12 mouse cellular contexts compared by ENCODE assay signal in the genomic region with DNA sequence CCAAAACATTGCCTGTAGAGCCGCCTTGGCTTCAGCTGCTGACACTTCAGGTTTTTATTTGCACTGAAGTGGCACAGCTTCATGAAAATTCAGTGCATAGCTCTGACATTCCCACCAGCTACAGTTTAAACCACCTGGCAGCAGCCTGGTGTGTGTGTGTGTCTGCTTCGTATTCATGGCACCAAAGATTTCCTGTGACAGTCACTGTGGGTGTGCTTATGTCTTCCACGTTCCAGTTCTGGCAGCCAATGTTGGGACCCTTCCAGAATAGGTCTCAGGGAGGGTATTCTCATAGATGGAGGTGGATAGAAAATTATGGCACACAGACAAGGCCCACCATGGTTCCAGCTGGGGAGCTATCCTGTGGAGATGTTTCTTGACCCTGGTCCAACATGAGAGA. TPM values are rescaled to one million over a fixed set of nuclear protein-coding genes. Genes with fewer than 3 reads are reported as not detected.
A peak's percentile ranks its signal among the peaks of the same experiment; 100 is the strongest.
DNase-seq lines count a peak whose midpoint lies in the region; ATAC-seq lines count a peak whose summit lies in the region.
"Had no signal": no experiment of that assay in that cellular context is flagged by ENCODE, and none has a peak within 500 bp of the region (broad histone marks: within the 10 kb centered on the region; RNA-seq: fewer than 3 reads in every experiment).

No protein-coding gene starts in this region.

- 0 out of 2 replicates have a peak, but pooled peaks cover 2% of the 10 kb centered on the region for H3K36me3 ChIP-seq in hindbrain, embryonic 14.5 days (replicated peaks; ENCODE audit: control insufficient read depth, insufficient read depth)
- no peaks in the 10 kb centered on the region for H3K36me3 ChIP-seq in hindbrain, embryonic 12.5 days
- H3K36me3 ChIP-seq in neural tube, embryonic 15.5 days: peaks cover 9% of the 10 kb centered on the region; the same call in 1 of the 2 replicates
- H3K36me3 ChIP-seq: embryonic facial prominence, embryonic 13.5 days; midbrain, embryonic 12.5 days; stomach, embryonic 15.5 days had no signal

- ATAC-seq in hindbrain, embryonic 14.5 days (ENCODE audit: low FRiP score): no peak; the same call in 1 of the 2 replicates
- no peak for ATAC-seq in hindbrain, embryonic 12.5 days (ENCODE audit: low FRiP score)
- peak; percentile 66; the same call in 1 of the 2 replicates for ATAC-seq in neural tube, embryonic 15.5 days (ENCODE audit: low FRiP score)

- H3K4me2 ChIP-seq in hindbrain, embryonic 14.5 days (replicated peaks): no peak overlapping the region
- H3K4me2 ChIP-seq in hindbrain, embryonic 12.5 days (replicated peaks): no peak overlapping the region
- no peak overlapping the region for H3K4me2 ChIP-seq in neural tube, embryonic 15.5 days
- H3K4me2 ChIP-seq: embryonic facial prominence, embryonic 13.5 days; midbrain, embryonic 12.5 days; stomach, embryonic 15.5 days had no signal

- no peak overlapping the region for H3K9ac ChIP-seq in hindbrain, embryonic 14.5 days
- no peak overlapping the region for H3K9ac ChIP-seq in hindbrain, embryonic 12.5 days
- no peak overlapping the region for H3K9ac ChIP-seq in neural tube, embryonic 15.5 days (replicated peaks)
- H3K9ac ChIP-seq: embryonic facial prominence, embryonic 13.5 days; midbrain, embryonic 12.5 days; stomach, embryonic 15.5 days had no signal

- DNase-seq in hindbrain, embryonic 14.5 days (ENCODE audit: low spot score): peak; percentile 34
- no peak for DNase-seq in neural tube, embryonic 10.5 days (ENCODE audit: extremely low spot score, low spot score)
- DNase-seq in cerebellum, postnatal 10 days: peak; percentile 75 to 83
- DNase-seq in right cerebral cortex, postnatal 36 days (ENCODE audit: low spot score in 2 of 2): peak; percentile 22 to 24
- DNase-seq in embryo, embryonic 10 days (ENCODE audit: low spot score): no peak
- DNase-seq in heart, adult 9 months (ENCODE audit: low spot score in 2 of 2): no peak
- DNase-seq: lung, postnatal 10 days had no signal

- H3K4me3 ChIP-seq in hindbrain, embryonic 14.5 days (replicated peaks; ENCODE audit: low read length): no peak overlapping the region
- no peak overlapping the region for H3K4me3 ChIP-seq in hindbrain, embryonic 12.5 days
- no peak overlapping the region for H3K4me3 ChIP-seq in neural tube, embryonic 15.5 days (replicated peaks)
- H3K4me3 ChIP-seq: embryonic facial prominence, embryonic 13.5 days; midbrain, embryonic 12.5 days; stomach, embryonic 15.5 days had no signal

- 53% methylated on average over 3 of the region's 3 CpGs for WGBS in hindbrain, embryonic 14.5 days
- WGBS in hindbrain, embryonic 12.5 days: 68% methylated on average over 3 of the region's 3 CpGs
- 56% methylated on average over 3 of the region's 3 CpGs for WGBS in neural tube, embryonic 15.5 days

- no peaks in the 10 kb centered on the region for H3K9me3 ChIP-seq in hindbrain, embryonic 14.5 days (ENCODE audit: control insufficient read depth, low read length)
- no peaks in the 10 kb centered on the region for H3K9me3 ChIP-seq in hindbrain, embryonic 12.5 days (replicated peaks)
- no peaks in the 10 kb centered on the region for H3K9me3 ChIP-seq in neural tube, embryonic 15.5 days (replicated peaks)
- H3K9me3 ChIP-seq: embryonic facial prominence, embryonic 13.5 days; midbrain, embryonic 12.5 days; stomach, embryonic 15.5 days had no signal

- no peaks in the 10 kb centered on the region; the same call in 1 of the 2 replicates for H3K4me1 ChIP-seq in hindbrain, embryonic 14.5 days (replicated peaks; ENCODE audit: control insufficient read depth, insufficient read depth, low read length)
- 0 out of 2 replicates have a peak, but pooled peaks cover 8% of the 10 kb centered on the region for H3K4me1 ChIP-seq in hindbrain, embryonic 12.5 days
- 0 out of 2 replicates have a peak, but pooled peaks cover 5% of the 10 kb centered on the region for H3K4me1 ChIP-seq in neural tube, embryonic 15.5 days
- H3K4me1 ChIP-seq: embryonic facial prominence, embryonic 13.5 days; midbrain, embryonic 12.5 days; stomach, embryonic 15.5 days had no signal

- no peaks in the 10 kb centered on the region for H3K27me3 ChIP-seq in hindbrain, embryonic 14.5 days (ENCODE audit: control insufficient read depth, insufficient read depth, low read length)
- no peaks in the 10 kb centered on the region for H3K27me3 ChIP-seq in hindbrain, embryonic 12.5 days
- no peaks in the 10 kb centered on the region for H3K27me3 ChIP-seq in neural tube, embryonic 15.5 days (replicated peaks)
- H3K27me3 ChIP-seq: embryonic facial prominence, embryonic 13.5 days; midbrain, embryonic 12.5 days; stomach, embryonic 15.5 days had no signal

- H3K27ac ChIP-seq in hindbrain, embryonic 14.5 days: no peak overlapping the region
- no peak overlapping the region for H3K27ac ChIP-seq in hindbrain, embryonic 12.5 days
- H3K27ac ChIP-seq in neural tube, embryonic 15.5 days (replicated peaks): 0 out of 2 replicates have a peak overlapping the region, but pooled peaks have one; percentile 1
- H3K27ac ChIP-seq: embryonic facial prominence, embryonic 13.5 days; midbrain, embryonic 12.5 days; stomach, embryonic 15.5 days had no signal

RNA-seq across cellular contexts. Expression of gene Mfap3l, which starts 34.2 kb away (rescaled TPM):
- 6.8 and 7.7 TPM in 2 replicates for polyA plus RNA-seq in hindbrain, embryonic 14.5 days (2014; fragmentation: Nextera tagmentation; extraction: Ambion mirVana)
- polyA plus RNA-seq in hindbrain, embryonic 12.5 days (2016; fragmentation: Nextera tagmentation; extraction: Ambion mirVana): 2.1 and 2.6 TPM in 2 replicates
- 5.6 and 5.7 TPM in 2 replicates for polyA plus RNA-seq in neural tube, embryonic 15.5 days (2015; fragmentation: Nextera tagmentation; extraction: Ambion mirVana)

Comparison
In these comparisons a context has a peak if more than half of its experiments do, and no peak if none do; other contexts are left out.
1. DNase-seq: peak in hindbrain, embryonic 14.5 days (single experiment), cerebellum, postnatal 10 days (2 of 2) and right cerebral cortex, postnatal 36 days (2 of 2); none in neural tube, embryonic 10.5 days (single experiment), embryo, embryonic 10 days (single experiment) and heart, adult 9 months (0 of 2).